Mouse (Mus musculus) spleen, embryonic (tissue): ENCODE measurements around the gene Pidd1.

Experiments
- CTCF ChIA-PET: fragments of 350-600 bp; sonication (Branson Sonifier 250); formaldehyde crosslinking; loops from one replicate; lab custom pipeline; 2022; lab: Charles Lee

The Pidd1 gene

GRCm38 (mm10) chr7:141443828-141444237, at the start of gene Pidd1:
Pidd1 (minus strand) TSS chr7:141444025.
- CTCF ChIA-PET: no interaction called here

DNA sequence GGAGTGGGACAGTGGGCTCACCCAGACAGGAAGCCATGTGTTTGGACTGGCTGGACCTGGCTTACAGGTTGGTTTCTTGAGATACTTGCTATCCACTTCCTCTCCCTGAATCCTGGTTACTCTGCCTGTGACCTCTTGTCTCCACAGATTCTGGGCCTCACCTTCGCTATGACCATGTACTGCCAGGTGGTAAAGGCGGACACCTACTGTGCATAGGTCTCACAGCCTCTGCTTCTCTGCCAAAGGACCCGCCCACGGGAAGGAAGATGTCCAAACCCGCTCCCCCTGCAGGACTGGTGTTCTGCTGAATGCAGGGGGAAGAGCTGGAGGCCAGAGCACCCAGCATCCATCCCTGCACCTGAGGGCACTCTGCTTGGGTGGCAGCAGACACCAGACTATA, 48.9 kb upstream of the Pidd1 start:
- CTCF ChIA-PET: no interaction called here

- CTCF ChIA-PET: no interaction called here
These were observed 47.3 kb upstream of the Pidd1 start for GRCm38 (mm10) chr7:141491151-141491550.

DNA sequence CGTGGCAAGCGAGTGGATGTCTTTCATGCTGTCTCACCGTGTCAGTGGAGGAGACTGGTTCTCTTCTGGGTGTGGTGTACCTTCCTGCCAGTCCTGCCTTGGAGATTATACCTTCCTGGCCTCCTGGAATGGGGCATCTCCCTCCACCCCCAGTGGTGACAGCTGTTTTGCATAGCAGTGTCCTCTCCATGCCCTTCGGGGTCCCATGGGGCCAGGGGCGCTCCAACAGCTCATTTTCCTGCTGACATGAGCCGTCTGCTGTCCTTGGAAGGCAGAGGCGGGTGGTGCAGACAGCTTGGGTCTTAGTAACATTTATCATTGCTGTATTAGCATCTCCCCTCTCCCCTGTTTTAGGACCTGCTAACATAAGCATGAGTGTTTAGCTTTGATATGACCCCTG, 43.3 kb upstream of the Pidd1 start:
- CTCF ChIA-PET: interaction anchor here (0.8 kb wide), 1 partner anchor 651 kb away, joined by 4 read pairs; no protein-coding TSS in a partner anchor

DNA sequence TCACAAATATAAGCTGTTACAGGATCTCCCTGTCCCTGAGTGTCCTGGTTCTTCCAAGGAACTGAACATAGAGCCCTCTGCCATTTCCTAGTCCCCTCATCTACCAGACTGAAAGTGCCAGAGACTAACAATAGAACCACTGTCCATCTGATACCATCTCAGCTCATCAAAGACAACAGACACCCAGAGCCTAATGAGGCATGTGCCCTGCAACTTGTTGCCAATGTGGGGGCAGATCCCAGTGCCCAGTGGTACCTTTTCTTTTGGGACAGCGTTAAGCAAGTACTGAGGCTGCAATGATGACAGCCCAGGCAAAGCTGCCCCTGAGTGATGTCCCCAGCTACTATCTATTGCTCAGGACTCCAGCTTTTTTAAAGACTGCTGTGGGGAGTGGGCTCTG, 42.4 kb upstream of the Pidd1 start:
- CTCF ChIA-PET: no interaction called here

DNA sequence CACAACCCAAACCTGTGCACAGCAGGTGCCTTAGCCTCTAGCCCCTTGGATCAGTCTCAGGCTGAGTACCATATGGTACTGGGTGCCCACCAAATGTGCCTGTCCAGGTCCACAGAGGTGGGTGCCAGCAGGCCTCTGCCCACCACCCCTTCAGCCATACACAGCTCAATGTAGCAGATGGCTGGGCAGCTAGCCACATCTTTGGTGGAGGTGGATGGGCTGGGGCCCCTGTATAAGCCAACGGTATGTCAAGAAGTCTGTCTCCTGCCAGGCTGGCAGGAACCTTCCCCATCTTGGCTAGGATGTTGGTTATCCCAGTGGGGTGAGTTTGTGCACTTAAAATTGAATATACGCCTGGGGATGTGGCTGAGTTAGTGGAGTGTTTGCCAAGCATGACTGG, 41.8 kb upstream of the Pidd1 start:
- CTCF ChIA-PET: no interaction called here

GRCm38 (mm10) chr7:141485186-141485585, 41.4 kb upstream of the Pidd1 start:
- CTCF ChIA-PET: no interaction called here

- CTCF ChIA-PET: no interaction called here
These were observed 40.6 kb upstream of the Pidd1 start for GRCm38 (mm10) chr7:141484186-141485120.

- CTCF ChIA-PET: interaction anchor here (0.6 kb wide), 2 partner anchors 80 to 104 kb away, joined by 4 to 12 read pairs; no protein-coding TSS in a partner anchor
These were observed 39.4 kb upstream of the Pidd1 start for GRCm38 (mm10) chr7:141483114-141483653.

- CTCF ChIA-PET: interaction anchor here (0.6 kb wide), 1 partner anchor 79 kb away, joined by 12 read pairs; no protein-coding TSS in a partner anchor
These were observed 38.8 kb upstream of the Pidd1 start for GRCm38 (mm10) chr7:141482531-141483024.

- CTCF ChIA-PET: interaction anchor here (0.8 to 1.1 kb wide), 2 partner anchors 46 to 439 kb away, joined by 3 read pairs; no protein-coding TSS in a partner anchor
These were observed 37.9 kb upstream of the Pidd1 start for GRCm38 (mm10) chr7:141481498-141482401.

DNA sequence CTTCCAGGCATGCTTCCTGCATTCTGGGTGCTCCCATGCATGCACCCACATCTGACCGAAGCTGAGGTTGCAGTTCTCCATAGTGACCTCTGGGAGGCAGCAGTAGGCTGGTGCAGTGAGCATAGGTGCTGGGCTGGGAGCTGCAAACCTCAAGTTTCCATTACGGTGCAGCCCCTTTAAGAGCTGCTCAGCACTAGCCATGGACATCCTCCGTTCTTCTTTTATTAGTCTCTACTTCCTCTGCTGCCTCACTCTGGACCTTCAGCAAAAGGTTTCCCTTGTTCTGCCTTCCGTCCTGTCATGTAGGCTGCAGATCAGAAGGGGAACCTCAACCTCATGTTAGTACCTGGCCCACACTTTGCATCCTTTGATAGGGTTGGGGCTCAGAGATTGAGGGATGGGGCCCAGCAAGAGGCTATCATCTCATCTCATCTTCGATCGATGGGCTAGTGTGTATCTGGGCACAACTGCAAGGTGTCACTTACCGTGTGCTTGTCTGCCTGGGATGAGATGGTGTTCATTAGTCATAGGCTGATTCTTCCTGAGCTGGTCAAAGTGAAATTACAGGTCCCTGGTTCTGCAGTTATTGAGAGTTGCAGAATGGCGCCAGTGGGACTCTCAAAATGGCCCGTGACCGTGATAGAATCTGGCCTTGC, 37.1 kb upstream of the Pidd1 start:
- CTCF ChIA-PET: interaction anchor here (0.8 to 1.1 kb wide), 3 partner anchors 47 to 443 kb away, joined by 3 read pairs; no protein-coding TSS in a partner anchor

DNA sequence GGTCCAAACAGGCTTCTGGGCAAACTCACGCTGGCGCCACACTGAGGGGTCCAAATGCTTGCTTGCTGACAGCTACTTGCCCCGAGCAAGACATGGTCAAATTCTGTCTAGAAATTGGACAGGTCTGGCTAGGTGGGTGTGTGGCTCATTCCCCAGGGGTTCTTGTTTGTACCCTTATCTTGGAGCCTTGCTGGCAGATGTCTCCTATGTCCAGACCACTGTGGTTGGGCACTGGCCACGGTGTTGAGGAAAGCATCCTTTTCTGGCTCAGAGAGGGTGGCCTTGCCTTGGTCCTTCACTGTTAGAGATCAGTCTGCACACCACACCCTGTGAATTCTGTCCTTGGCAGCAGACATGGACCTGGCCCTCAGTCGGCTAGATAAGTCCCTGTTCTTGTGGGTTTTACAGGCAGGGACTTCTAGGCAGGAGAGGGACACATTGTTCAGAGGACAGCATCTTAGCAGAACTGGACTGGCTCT, 34.5 kb upstream of the Pidd1 start:
- CTCF ChIA-PET: no interaction called here

DNA sequence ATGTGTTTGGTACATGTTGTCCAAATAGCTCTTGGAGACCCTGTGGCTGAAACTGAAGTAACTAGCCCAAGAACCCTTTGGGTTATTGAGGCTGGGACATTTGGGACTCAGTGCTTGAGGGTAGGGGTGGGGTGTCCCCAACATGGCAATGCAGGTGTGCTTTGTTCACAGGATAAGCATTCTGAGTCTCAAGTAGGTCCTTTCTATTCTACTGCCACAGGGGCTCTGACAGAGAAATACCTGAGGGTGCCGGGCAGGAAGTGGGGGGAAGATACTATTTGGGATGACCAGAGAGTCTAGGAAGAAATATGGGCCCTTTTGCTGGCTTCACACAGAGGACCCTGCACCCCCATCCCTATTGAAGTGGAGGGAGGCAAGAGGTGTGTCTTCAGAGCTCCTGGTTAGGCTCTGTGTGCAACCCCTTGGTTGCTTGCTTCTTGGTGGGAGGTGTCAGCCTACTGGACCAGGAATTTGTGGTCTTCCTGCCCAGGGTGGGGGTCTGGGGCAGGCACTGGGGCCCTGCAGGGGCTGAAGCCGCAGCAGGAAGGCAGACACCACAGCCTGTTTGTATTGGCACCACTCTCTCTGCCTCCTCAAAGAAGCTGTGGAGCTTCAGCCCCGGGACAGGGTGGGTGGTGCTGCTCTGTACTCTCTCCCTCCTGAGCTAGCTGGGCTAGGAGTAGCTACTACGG, 33.9 kb upstream of the Pidd1 start:
- CTCF ChIA-PET: interaction anchor here (0.5 to 0.6 kb wide), 2 partner anchors 39 to 859 kb away, joined by 3 to 5 read pairs; no protein-coding TSS in a partner anchor

DNA sequence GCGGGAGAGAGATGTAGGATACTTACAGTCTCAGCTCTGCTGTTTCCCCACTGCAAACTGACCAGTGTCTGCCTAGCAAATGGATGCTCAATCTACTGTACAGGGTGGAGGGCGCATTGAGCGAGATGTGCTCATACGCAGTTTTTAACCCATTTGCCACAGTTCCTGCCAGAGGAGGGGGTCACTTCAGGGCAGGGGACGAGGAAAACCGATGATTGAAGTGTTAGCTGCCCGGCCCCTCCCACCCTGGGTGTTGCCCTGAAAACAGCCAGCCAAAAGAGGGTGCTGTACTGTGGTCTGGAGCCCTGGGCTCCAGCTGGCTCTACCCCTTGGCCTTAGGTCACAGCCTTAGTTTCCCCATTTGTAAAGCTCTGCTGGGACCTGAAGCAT, 33.2 kb upstream of the Pidd1 start:
- CTCF ChIA-PET: no interaction called here

DNA sequence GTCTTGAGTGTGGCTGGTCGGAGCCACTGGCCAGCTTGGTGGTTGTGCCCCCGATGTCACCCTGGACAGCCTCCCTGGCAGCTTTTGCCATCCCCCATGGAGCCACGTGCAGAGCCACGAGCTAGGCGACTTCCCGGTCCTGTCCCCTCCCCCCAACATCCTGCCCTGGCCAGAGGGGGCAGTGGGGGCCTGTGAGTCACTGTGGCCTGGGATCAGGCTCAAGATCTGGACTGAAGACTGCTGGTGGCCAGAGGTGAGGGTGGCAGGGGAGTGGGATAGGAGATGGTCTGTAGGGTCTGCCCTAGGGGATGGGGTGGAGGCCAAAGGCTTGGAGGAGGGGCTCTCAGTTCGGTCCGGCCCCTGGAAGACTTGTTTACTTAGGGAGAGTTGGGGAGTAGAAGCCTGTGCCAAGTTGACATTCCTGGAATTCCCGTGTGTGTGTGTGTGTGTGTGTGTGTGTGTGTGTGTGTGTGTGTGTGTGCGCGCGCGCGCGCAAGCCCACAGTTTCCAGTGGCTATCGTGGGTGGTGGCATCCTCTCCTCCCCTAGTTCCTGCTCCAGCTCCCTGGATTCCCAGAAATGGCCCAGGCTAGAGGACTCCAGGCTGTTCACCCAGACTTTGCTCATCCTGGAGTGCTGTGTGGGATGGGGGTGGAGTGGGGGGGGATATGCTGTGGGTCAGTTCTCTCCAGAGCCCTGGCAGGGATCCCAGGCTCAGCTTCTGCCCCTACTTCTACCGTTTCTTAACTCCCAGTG, 32.6 kb upstream of the Pidd1 start:
- CTCF ChIA-PET: interaction anchor here (0.7 kb wide), 1 partner anchor 64 kb away, joined by 3 read pairs; no protein-coding TSS in a partner anchor

DNA sequence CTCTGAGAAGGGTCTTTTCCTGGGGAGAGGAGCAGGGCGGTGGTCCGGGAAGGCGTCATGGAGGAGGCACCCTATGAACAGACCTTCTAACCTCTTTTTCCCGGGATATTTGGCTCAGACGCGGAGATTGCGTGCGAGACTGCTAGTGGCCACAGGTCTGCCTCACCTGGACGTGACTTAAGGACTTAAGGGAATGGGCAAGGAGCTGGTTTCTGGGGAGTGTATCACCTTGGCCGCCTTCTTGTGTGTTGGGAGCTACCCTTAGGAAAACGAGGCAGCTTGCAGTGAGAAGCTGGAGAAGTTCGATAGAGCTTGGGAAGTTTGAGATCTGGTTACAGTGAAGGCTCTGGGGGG, 32.0 kb upstream of the Pidd1 start:
- CTCF ChIA-PET: interaction anchor here (0.7 kb wide), 1 partner anchor 65 kb away, joined by 3 read pairs; no protein-coding TSS in a partner anchor

- CTCF ChIA-PET: interaction anchor here (0.7 kb wide), 1 partner anchor 65 kb away, joined by 3 read pairs; no protein-coding TSS in a partner anchor
These were observed 31.4 kb upstream of the Pidd1 start, which contains the start of the genes Polr2l and Tspan4 for GRCm38 (mm10) chr7:141475011-141475804. Polr2l (minus strand) TSS chr7:141475132. Tspan4 (plus strand) TSS chr7:141475240.
